Mouse (Mus musculus): Measurements from ENCODE around the gene Efna4.

DNA sequence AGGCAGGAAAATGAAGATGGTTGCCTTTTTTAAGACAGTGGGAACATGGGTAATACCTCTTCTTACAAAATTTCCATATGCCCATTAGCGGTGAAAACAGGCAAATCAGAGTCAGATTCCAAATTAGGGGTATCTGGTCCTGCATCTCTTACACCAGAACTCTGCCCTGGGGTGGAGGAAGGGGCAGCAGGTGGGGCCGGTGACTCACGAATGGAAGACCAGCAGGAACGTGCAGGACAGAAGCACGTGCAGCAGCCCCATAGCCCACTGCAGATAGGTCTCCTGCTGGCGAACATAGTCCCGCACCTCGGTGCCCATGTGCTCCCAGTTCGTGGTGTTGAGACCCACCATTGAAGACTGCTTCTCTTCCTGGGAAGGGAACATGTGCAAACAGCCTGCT lies 18.2 kb upstream of the Efna4 start:
- TF ChIP-seq GATA1 (IDR thresholded peaks at IDR 0.05; ENCODE audit: low read length) (no peak), TAL1 (IDR thresholded peaks at IDR 0.05; ENCODE audit: low read length) (no peak)
